Mouse (Mus musculus): ENCODE measurements around the gene Cfdp1.

DNA sequence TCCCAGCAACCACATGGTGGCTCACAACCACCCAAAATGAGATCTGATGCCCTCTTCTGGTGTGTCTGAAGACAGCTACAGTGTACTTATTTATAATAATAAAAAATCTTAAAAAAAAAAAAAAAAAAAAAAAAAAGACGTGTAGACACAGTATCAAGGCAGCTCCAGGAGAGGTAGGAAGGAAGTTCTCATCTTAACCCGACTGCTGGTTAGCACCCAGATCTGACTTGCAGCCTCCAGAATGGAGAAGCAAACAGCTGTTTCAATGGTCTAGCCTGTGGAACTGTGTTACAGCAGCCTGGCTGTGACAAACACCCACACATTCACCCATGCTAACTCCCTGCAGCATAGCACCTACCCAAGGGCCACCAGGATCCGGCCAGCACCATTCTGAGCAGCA, 16.3 kb upstream of the Cfdp1 start:
- TF ChIP-seq CTCF (IDR thresholded peaks at IDR 0.05; ENCODE audit: low read depth, low read length) (no peak), TAL1 (conservative IDR thresholded peaks at IDR 0.05; ENCODE audit: low read depth, low read length) (no peak)
